Mouse (Mus musculus) kidney, postnatal 0 days (tissue): Measurements from ENCODE around the gene Natd1. TPM values are rescaled to one million over a fixed set of nuclear protein-coding genes. Genes with fewer than 3 reads are reported as not detected.

ENCODE experiments used
- ATAC-seq: fragments of 200-750 bp; cut with Nextera tagmentation; replicated peaks from 2 replicates; pipeline ENCODE4 v1.8.0; 2017; ENCODE audit warnings: low read depth, moderate number of reproducible peaks, moderate TSS enrichment, moderate library complexity; ENCODE audit not compliant: low FRiP score
- DNase-seq: peaks from one replicate; pipeline ENCODE4 v3.0.0-alpha.2; 2016; ENCODE audit warnings: low spot score
- H3K27ac ChIP-seq: fragments of 300-500 bp; sonication (generic); 2 replicates; pipeline ENCODE4 v1.5.1; 2014; ENCODE audit warnings: mild to moderate bottlenecking
- H3K27me3 ChIP-seq: fragments of 300-500 bp; sonication (generic); 2 replicates; pipeline ENCODE4 v1.6.1; 2014; ENCODE audit warnings: low read length, mixed read lengths; ENCODE audit not compliant: insufficient read depth
- H3K36me3 ChIP-seq: fragments of 300-500 bp; sonication (generic); 2 replicates; pipeline ENCODE4 v1.6.1; 2014; ENCODE audit warnings: low read length, mixed read lengths; ENCODE audit not compliant: insufficient read depth
- H3K4me1 ChIP-seq: fragments of 300-500 bp; sonication (generic); replicated peaks from 2 replicates; pipeline ENCODE4 v1.6.1; 2014; ENCODE audit warnings: antibody characterized with exemption, low read length, mixed read lengths; ENCODE audit not compliant: insufficient read depth
- H3K4me2 ChIP-seq: fragments of 300-500 bp; sonication (generic); 2 replicates; pipeline ENCODE4 v1.6.1; 2014; ENCODE audit warnings: mild to moderate bottlenecking, low read length, moderate library complexity, mixed read lengths
- H3K4me3 ChIP-seq: fragments of 300-500 bp; sonication (generic); replicated peaks from 2 replicates; pipeline ENCODE4 v1.5.1; 2014; ENCODE audit warnings: low read depth, low read length
- H3K9ac ChIP-seq: fragments of 300-500 bp; sonication (generic); 2 replicates; pipeline ENCODE4 v1.6.1; 2014; ENCODE audit warnings: low read depth, low read length
- H3K9me3 ChIP-seq: fragments of 300-500 bp; sonication (generic); replicated peaks from 2 replicates; pipeline ENCODE4 v1.6.1; 2016; ENCODE audit warnings: low read length, inconsistent platforms, mixed read lengths
- CTCF ChIP-seq: IDR thresholded peaks from 2 replicates; pipeline ENCODE4 v1.5.1; 2016; ENCODE audit warnings: antibody characterized with exemption, low read depth, mild to moderate bottlenecking, moderate library complexity
- WGBS: fragments of 180-500 bp; shearing (Covaris S2); extraction: QIAGEN DNeasy Blood & Tissue Kit; methylation state at CpG from one replicate; pipeline ENCODE4 v1.1.7; 2014; 5-methylcytosine and 5-hydroxymethylcytosine counted together
- polyA plus RNA-seq: library from polyadenylated mRNA; unstranded; fragments of >200 nt; fragmentation: Nextera tagmentation; extraction: Ambion mirVana; gene quantifications from 2 replicates; pipeline ENCODE4 v1.2.1, GENCODE M21; 2015

Natd1 gene
- polyA plus RNA-seq, 1 experiment from 2014 or later, result 21.1 TPM

DNA sequence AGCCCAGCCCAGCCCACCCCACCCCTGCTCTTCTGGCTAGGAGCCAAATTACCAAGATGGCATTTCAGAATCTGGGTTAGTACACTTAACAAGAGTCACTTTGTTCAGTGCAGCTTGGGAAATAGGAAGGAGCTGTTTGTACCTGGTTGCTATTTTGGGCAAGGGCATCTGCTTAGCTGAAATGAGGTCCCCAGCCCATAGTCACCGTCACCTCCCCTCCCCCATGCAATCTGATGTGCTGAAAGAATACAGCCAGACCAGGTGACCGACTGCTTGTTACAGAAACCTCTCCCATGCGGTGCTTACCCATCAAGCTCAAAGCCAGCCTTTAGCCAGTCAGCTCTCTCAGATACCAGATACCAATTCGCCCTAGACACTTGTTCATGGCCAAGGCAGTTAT, 51.4 kb downstream of the Natd1 start:
- DNase-seq (no peak), ATAC-seq (no peak)
- H3K27me3 ChIP-seq, result no peaks in the 10 kb centered on the region
- no peaks in the 10 kb centered on the region for H3K9me3 ChIP-seq
- no peak overlapping the region for H3K27ac ChIP-seq
- H3K4me1 ChIP-seq, result no peaks in the 10 kb centered on the region
- no peak overlapping the region for H3K9ac ChIP-seq
- WGBS, result 88% methylated on average over 4 of the region's 4 CpGs
- TF ChIP-seq CTCF, result no peak
- H3K4me3 ChIP-seq, result no peak overlapping the region
- no peak overlapping the region for H3K4me2 ChIP-seq
- H3K36me3 ChIP-seq, result peaks cover 30% of the 10 kb centered on the region

DNA sequence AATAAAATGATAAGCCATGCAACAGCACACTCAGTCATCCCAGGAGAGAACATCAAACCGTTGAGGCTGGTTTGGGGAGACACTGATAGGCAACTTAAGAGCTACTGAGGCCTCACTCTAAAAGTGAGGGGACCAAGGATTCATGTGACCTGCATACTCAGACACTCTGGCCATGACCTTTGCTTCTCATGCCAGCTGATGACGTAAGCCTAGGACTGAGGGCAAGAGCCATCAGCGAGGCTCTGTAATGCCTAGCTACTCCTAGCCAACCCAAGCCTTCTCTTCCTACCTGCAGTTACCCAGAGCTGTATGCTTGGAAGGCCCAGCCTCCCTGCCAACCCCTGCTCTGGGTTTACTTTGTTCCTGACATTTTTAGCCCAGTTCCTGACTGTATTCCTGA, 52.6 kb downstream of the Natd1 start:
- Histone ChIP-seq H3K4me3 (no peak overlapping the region), H3K36me3 (peaks cover 36% of the 10 kb centered on the region), H3K9ac (no peak overlapping the region), H3K9me3 (no peaks in the 10 kb centered on the region), H3K4me2 (no peak overlapping the region), H3K27me3 (no peaks in the 10 kb centered on the region), H3K27ac (no peak overlapping the region), H3K4me1 (no peaks in the 10 kb centered on the region)
- ATAC-seq (no peak), DNase-seq (no peak)
- TF ChIP-seq CTCF, result no peak
- WGBS, result 86% methylated on average over 3 of the region's 3 CpGs

DNA sequence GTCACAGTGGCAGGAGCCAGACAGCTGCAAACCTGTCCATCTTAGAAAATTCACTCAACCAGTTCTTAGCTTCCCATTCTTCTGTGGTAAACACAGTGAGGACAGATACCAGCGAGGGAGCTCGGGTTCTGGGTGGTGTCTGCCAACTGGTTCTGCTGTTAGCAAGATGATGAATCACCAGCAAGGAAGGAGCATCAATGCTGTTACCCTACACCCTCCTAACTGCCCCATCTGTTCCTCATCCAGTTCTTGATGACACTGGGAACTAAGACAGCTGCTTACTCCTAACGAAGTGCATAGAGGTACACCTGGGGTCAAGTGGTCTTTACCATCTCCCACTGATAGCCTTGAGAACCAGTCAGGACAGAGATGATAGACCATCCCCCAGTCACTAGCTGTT, 58.0 kb downstream of the Natd1 start:
- H3K4me3 ChIP-seq, result no peak overlapping the region
- no peaks in the 10 kb centered on the region for H3K4me1 ChIP-seq
- DNase-seq (no peak), ATAC-seq (no peak)
- H3K4me2 ChIP-seq, result no peak overlapping the region
- 34% methylated on average over 3 of the region's 3 CpGs for WGBS
- no peak overlapping the region for H3K27ac ChIP-seq
- H3K9me3 ChIP-seq, result no peaks in the 10 kb centered on the region
- H3K9ac ChIP-seq, result no peak overlapping the region
- no peak for TF ChIP-seq CTCF
- H3K36me3 ChIP-seq, result peaks cover 19% of the 10 kb centered on the region; the same call in 1 of the 2 replicates
- H3K27me3 ChIP-seq, result no peaks in the 10 kb centered on the region

Other genes starting within 250 kb of the Natd1 start
- 26.4 and 31.0 TPM in 2 replicates for gene Llgl1, start 215.0 kb downstream of the Natd1 start, polyA plus RNA-seq
- 53.4 and 56.8 TPM in 2 replicates for gene Flii, start 187.5 kb downstream of the Natd1 start, polyA plus RNA-seq
- 14.1 and 14.5 TPM in 2 replicates for gene Mief2, start 186.4 kb downstream of the Natd1 start, polyA plus RNA-seq
- gene Top3a, start 137.4 kb downstream of the Natd1 start, polyA plus RNA-seq, result 8.2 and 10.2 TPM in 2 replicates
- gene Smcr8, start 137.2 kb downstream of the Natd1 start, polyA plus RNA-seq, result 4.0 and 4.1 TPM in 2 replicates
- gene Shmt1, start 103.0 kb downstream of the Natd1 start, polyA plus RNA-seq, result 53.5 and 56.9 TPM in 2 replicates
- 34.8 and 36.4 TPM in 2 replicates for gene Dhrs7b, start 84.1 kb downstream of the Natd1 start, polyA plus RNA-seq
- gene Tmem11, start 35.5 kb downstream of the Natd1 start, polyA plus RNA-seq, result 55.9 and 57.8 TPM in 2 replicates
- gene Map2k3, start 17.3 kb upstream of the Natd1 start, polyA plus RNA-seq, result 83.5 and 90.1 TPM in 2 replicates
- gene Kcnj12, start 107.8 kb upstream of the Natd1 start, polyA plus RNA-seq, result 0.17 and 0.24 TPM in 2 replicates
- gene Tnfrsf13b, start 212.0 kb upstream of the Natd1 start, polyA plus RNA-seq, result 1.2 and 1.7 TPM in 2 replicates